Mouse (Mus musculus) hindbrain, embryonic 16.5 days (tissue): ENCODE measurements at regions not wholly inside any gene's neighbourhood (a gene's known extent, or its start where the extent isn't known, plus 50 kb on each side); places are given as distances from the start of the nearest gene placed in this dataset.
A peak's percentile ranks its signal among the peaks of the same experiment; 100 is the strongest.

ENCODE experiments used
- ATAC-seq: fragments of 200-750 bp; cut with Nextera tagmentation; 2 replicates; pipeline ENCODE4 v1.8.0; 2017; ENCODE audit warnings: moderate TSS enrichment, moderate library complexity
- H3K27ac ChIP-seq: fragments of 300-500 bp; sonication (generic); 2 replicates; pipeline ENCODE4 v1.5.1; 2014; ENCODE audit warnings: low read depth, mild to moderate bottlenecking, control low read depth, low read length, moderate library complexity
- H3K27me3 ChIP-seq: fragments of 300-500 bp; sonication (generic); replicated peaks from 2 replicates; pipeline ENCODE4 v1.6.1; 2014; ENCODE audit warnings: low read length; ENCODE audit not compliant: control insufficient read depth, insufficient read depth
- H3K36me3 ChIP-seq: fragments of 300-500 bp; sonication (generic); 2 replicates; pipeline ENCODE4 v1.6.1; 2014; ENCODE audit warnings: mild to moderate bottlenecking, low read length, moderate library complexity, mixed read lengths; ENCODE audit not compliant: control insufficient read depth, insufficient read depth
- H3K4me1 ChIP-seq: fragments of 300-500 bp; sonication (generic); 2 replicates; pipeline ENCODE4 v1.6.1; 2014; ENCODE audit warnings: low read depth, low read length; ENCODE audit not compliant: control insufficient read depth, insufficient read depth
- H3K4me2 ChIP-seq: fragments of 300-500 bp; sonication (generic); 2 replicates; pipeline ENCODE4 v1.6.1; 2014; ENCODE audit warnings: mild to moderate bottlenecking, low read length, control low read depth, moderate library complexity
- H3K4me3 ChIP-seq: fragments of 300-500 bp; sonication (generic); 2 replicates; pipeline ENCODE4 v1.5.1; 2014; ENCODE audit warnings: mild to moderate bottlenecking, low read length, control low read depth, moderate library complexity
- H3K9ac ChIP-seq: fragments of 300-500 bp; sonication (generic); 2 replicates; pipeline ENCODE4 v1.6.1; 2014; ENCODE audit warnings: low read depth, mild to moderate bottlenecking, control low read depth, low read length, moderate library complexity
- H3K9me3 ChIP-seq: fragments of 300-500 bp; sonication (generic); 2 replicates; pipeline ENCODE4 v1.6.1; 2014; ENCODE audit warnings: mild to moderate bottlenecking, low read length, moderate library complexity; ENCODE audit not compliant: control insufficient read depth
- WGBS: fragments of 180-500 bp; shearing (Covaris S2); extraction: QIAGEN DNeasy Blood & Tissue Kit; methylation state at CpG from one replicate; pipeline ENCODE4 v1.1.7; 2014; 5-methylcytosine and 5-hydroxymethylcytosine counted together

DNA sequence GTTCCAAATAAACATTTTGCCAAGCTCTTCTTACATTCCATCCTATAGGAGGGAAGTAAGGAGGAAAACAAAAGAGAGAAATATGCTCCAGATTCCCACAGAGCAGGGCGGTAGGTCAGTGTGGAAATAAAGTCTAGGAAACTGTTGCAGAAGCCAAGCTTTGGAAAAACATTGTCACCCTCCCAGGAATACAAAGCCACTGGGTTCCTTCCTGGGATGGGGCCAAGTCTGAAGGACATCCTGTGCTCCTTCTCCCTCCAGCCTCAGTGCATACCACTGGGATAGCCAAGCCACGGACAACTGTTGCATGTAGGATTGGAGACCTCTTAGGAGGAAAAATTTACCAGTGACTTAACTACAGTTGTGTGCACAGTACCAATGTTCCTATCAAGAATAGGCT lies 195.8 kb upstream of the Cdyl start:
- no peak overlapping the region for H3K9ac ChIP-seq
- H3K4me1 ChIP-seq: no peaks in the 10 kb centered on the region
- 69% methylated on average over 2 of the region's 2 CpGs for WGBS
- ATAC-seq: no peak
- H3K4me3 ChIP-seq: no peak overlapping the region
- H3K27me3 ChIP-seq: no peaks in the 10 kb centered on the region
- H3K4me2 ChIP-seq: no peak overlapping the region
- no peaks in the 10 kb centered on the region for H3K36me3 ChIP-seq
- H3K9me3 ChIP-seq: no peaks in the 10 kb centered on the region
- no peak overlapping the region for H3K27ac ChIP-seq

DNA sequence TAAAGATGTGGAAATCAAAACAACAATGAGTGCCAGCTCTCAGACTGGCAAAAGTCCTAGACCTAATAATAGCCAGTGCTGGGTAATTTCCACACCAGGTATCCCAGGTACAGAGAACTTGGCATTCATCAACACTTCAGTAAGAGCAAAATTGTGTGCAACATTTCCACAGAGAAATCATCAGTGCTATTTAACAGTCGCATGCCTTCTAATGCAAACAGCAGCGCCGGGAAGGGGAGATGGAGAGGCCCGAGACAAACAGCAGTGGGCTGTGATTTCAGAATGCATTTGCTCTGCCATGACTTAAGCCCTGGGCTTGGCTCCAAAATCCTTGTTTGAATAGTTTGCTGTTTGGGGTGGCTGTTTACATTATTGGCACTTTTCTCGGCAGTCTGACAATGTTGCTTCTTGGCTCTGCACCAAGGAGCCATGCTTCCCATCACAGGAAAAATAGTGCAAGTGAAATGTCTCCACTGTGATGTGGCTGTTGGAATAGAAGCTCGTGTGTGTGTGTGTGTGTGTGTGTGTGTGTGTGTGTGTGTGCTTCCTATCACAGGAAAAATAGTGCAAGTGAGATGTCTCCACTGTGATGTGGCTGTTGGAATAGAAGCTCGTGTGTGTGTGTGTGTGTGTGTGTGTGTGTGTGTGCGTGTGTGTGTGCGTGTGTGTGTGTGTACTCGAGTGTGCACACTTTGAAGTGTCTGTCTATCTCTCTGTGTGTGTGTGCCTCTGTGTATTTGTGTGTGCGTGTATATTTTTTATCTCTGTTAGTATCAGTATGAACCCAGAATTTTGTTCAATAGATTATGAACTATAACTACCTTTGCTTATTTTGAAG lies 190.1 kb upstream of the Cdyl start:
- H3K36me3 ChIP-seq: no peaks in the 10 kb centered on the region
- no peaks in the 10 kb centered on the region for H3K9me3 ChIP-seq
- 0 out of 2 replicates have a peak overlapping the region, but pooled peaks have one; percentile 15 for H3K4me2 ChIP-seq
- H3K9ac ChIP-seq: no peak overlapping the region
- no peaks in the 10 kb centered on the region for H3K27me3 ChIP-seq
- H3K4me1 ChIP-seq: peaks cover 3% of the 10 kb centered on the region; the same call in 1 of the 2 replicates
- H3K4me3 ChIP-seq: no peak overlapping the region
- no peak overlapping the region for H3K27ac ChIP-seq
- ATAC-seq: peak; percentile 92
- 49% methylated on average over 11 of the region's 11 CpGs for WGBS

GRCm38 (mm10) chr13:35478226-35478625 lies 181.4 kb upstream of the Cdyl start:
- Histone ChIP-seq H3K4me2 (no peak overlapping the region), H3K27me3 (no peaks in the 10 kb centered on the region), H3K9me3 (no peaks in the 10 kb centered on the region), H3K4me3 (no peak overlapping the region), H3K36me3 (no peaks in the 10 kb centered on the region), H3K4me1 (no peaks in the 10 kb centered on the region), H3K27ac (no peak overlapping the region), H3K9ac (no peak overlapping the region)
- WGBS: 88% methylated on average over 2 of the region's 2 CpGs
- no peak for ATAC-seq

DNA sequence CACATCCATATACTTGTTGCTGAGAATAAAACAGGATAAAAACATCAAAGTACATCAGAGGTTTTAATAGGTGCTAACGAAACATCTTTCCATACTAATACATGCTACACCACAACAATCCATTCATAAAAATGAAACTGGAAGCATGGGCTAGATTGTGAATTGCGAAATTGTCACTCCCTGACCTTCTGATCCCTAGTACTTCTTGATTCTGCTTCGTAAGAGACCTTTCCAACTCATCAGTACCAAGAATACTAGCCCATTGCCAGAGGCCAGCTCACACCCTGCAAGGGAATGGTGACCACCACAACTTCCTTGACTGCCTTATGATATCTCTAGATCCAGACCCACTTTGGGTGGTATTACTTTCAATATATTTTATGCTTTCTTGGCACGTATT lies 177.3 kb upstream of the Cdyl start:
- WGBS: 86% methylated on average over 4 of the region's 4 CpGs
- Histone ChIP-seq H3K4me3 (no peak overlapping the region), H3K4me1 (no peaks in the 10 kb centered on the region), H3K9ac (no peak overlapping the region), H3K36me3 (no peaks in the 10 kb centered on the region), H3K4me2 (no peak overlapping the region), H3K9me3 (no peaks in the 10 kb centered on the region), H3K27me3 (no peaks in the 10 kb centered on the region), H3K27ac (no peak overlapping the region)
- ATAC-seq: no peak

GRCm38 (mm10) chr13:35486125-35486524 lies 173.5 kb upstream of the Cdyl start:
- no peak overlapping the region for H3K9ac ChIP-seq
- H3K4me1 ChIP-seq: no peaks in the 10 kb centered on the region
- no peaks in the 10 kb centered on the region for H3K9me3 ChIP-seq
- no peaks in the 10 kb centered on the region for H3K27me3 ChIP-seq
- no peak overlapping the region for H3K4me2 ChIP-seq
- H3K36me3 ChIP-seq: no peaks in the 10 kb centered on the region
- no peak overlapping the region for H3K27ac ChIP-seq
- WGBS: 58% methylated on average over 4 of the region's 4 CpGs
- peak; percentile 76 for ATAC-seq
- no peak overlapping the region for H3K4me3 ChIP-seq

GRCm38 (mm10) chr13:35499776-35500175 lies 159.9 kb upstream of the Cdyl start:
- Histone ChIP-seq H3K27ac (no peak overlapping the region), H3K36me3 (no peaks in the 10 kb centered on the region), H3K4me3 (no peak overlapping the region), H3K9ac (no peak overlapping the region), H3K9me3 (no peaks in the 10 kb centered on the region), H3K4me2 (no peak overlapping the region), H3K4me1 (peaks cover 19% of the 10 kb centered on the region), H3K27me3 (no peaks in the 10 kb centered on the region)
- WGBS: 68% methylated on average over 2 of the region's 2 CpGs
- ATAC-seq: no peak

GRCm38 (mm10) chr13:35500891-35501290 lies 158.7 kb upstream of the Cdyl start:
- WGBS: 61% methylated on average over 5 of the region's 5 CpGs
- peaks cover 19% of the 10 kb centered on the region for H3K4me1 ChIP-seq
- H3K27me3 ChIP-seq: no peaks in the 10 kb centered on the region
- H3K27ac ChIP-seq: no peak overlapping the region
- H3K36me3 ChIP-seq: no peaks in the 10 kb centered on the region
- no peak overlapping the region for H3K4me3 ChIP-seq
- no peak for ATAC-seq
- H3K9ac ChIP-seq: no peak overlapping the region
- no peaks in the 10 kb centered on the region for H3K9me3 ChIP-seq
- H3K4me2 ChIP-seq: no peak overlapping the region

GRCm38 (mm10) chr13:35501351-35502146 lies 158.1 kb upstream of the Cdyl start:
- peak overlapping the region; percentile 9; the same call in 1 of the 2 replicates for H3K27ac ChIP-seq
- H3K4me1 ChIP-seq: peaks cover 19% of the 10 kb centered on the region
- WGBS: 44% methylated on average over 11 of the region's 11 CpGs
- no peaks in the 10 kb centered on the region for H3K36me3 ChIP-seq
- no peaks in the 10 kb centered on the region for H3K9me3 ChIP-seq
- H3K27me3 ChIP-seq: no peaks in the 10 kb centered on the region
- peak; percentile 90 for ATAC-seq
- H3K9ac ChIP-seq: no peak overlapping the region
- no peak overlapping the region for H3K4me3 ChIP-seq
- H3K4me2 ChIP-seq: no peak overlapping the region

DNA sequence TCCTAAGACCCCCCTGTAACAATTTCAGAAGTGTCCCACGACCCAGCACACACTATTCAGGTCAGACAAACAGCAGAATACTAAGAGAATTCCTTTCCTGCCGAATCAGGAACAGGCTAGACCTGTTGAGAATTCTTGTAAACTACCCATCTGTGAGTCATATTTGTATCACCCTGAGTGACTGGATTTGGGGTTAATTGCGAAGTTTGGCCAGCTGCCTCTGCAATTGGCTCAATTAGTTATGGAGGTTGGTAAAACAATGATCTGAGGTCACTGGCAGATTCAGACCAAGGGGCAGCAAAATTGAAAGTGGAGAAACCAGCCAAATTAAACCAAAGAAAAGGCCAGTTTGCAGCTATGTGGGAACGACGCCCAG lies 157.5 kb upstream of the Cdyl start:
- Histone ChIP-seq H3K9me3 (no peaks in the 10 kb centered on the region), H3K4me3 (no peak overlapping the region), H3K9ac (no peak overlapping the region), H3K27me3 (no peaks in the 10 kb centered on the region), H3K4me1 (peaks cover 19% of the 10 kb centered on the region), H3K36me3 (no peaks in the 10 kb centered on the region), H3K27ac (no peak overlapping the region), H3K4me2 (no peak overlapping the region)
- 37% methylated on average over 5 of the region's 5 CpGs for WGBS
- no peak; the same call in none of the 2 replicates for ATAC-seq
